Mouse (Mus musculus) heart, embryonic 11.5 days (tissue): ENCODE results near the gene Lin52. TPM values are rescaled to one million over a fixed set of nuclear protein-coding genes. Genes with fewer than 3 reads are reported as not detected.

Experiments
- ATAC-seq: fragments of 200-750 bp; cut with Nextera tagmentation; replicated peaks from 2 replicates; pipeline ENCODE4 v1.8.0; 2017; ENCODE audit warnings: moderate library complexity; ENCODE audit not compliant: insufficient number of reproducible peaks, low FRiP score, low TSS enrichment
- H3K27ac ChIP-seq: fragments of 300-500 bp; sonication (generic); 2 replicates; pipeline ENCODE4 v1.5.1; 2014; ENCODE audit warnings: mild to moderate bottlenecking, low read depth, low read length
- H3K27me3 ChIP-seq: fragments of 300-500 bp; sonication (generic); 2 replicates; pipeline ENCODE4 v1.6.1; 2014; ENCODE audit warnings: mild to moderate bottlenecking, low read length, mixed read lengths; ENCODE audit not compliant: control insufficient read depth, insufficient read depth
- H3K36me3 ChIP-seq: fragments of 300-500 bp; sonication (generic); 2 replicates; pipeline ENCODE4 v1.6.1; 2014; ENCODE audit warnings: mild to moderate bottlenecking, low read length, moderate library complexity, mixed read lengths; ENCODE audit not compliant: control insufficient read depth, insufficient read depth
- H3K4me1 ChIP-seq: fragments of 300-500 bp; sonication (generic); 2 replicates; pipeline ENCODE4 v1.6.1; 2014; ENCODE audit warnings: low read length; ENCODE audit not compliant: control insufficient read depth, insufficient read depth
- H3K4me2 ChIP-seq: fragments of 300-500 bp; sonication (generic); 2 replicates; pipeline ENCODE4 v1.6.1; 2014; ENCODE audit warnings: mild to moderate bottlenecking, moderate library complexity
- H3K4me3 ChIP-seq: fragments of 300-500 bp; sonication (generic); 2 replicates; pipeline ENCODE4 v1.5.1; 2014; ENCODE audit warnings: low read depth, low read length
- H3K9ac ChIP-seq: fragments of 300-500 bp; sonication (generic); 2 replicates; pipeline ENCODE4 v1.6.1; 2014; ENCODE audit warnings: mild to moderate bottlenecking, low read depth, low read length, moderate library complexity
- H3K9me3 ChIP-seq: fragments of 300-500 bp; sonication (generic); replicated peaks from 2 replicates; pipeline ENCODE4 v1.6.1; 2016; ENCODE audit warnings: low read length; ENCODE audit not compliant: control insufficient read depth
- WGBS: fragments of 180-500 bp; shearing (Covaris S2); extraction: QIAGEN DNeasy Blood & Tissue Kit; methylation state at CpG from one replicate; pipeline ENCODE4 v1.1.7; 2014; ENCODE audit not compliant: insufficient replicate concordance; 5-methylcytosine and 5-hydroxymethylcytosine counted together
- polyA plus RNA-seq: library from polyadenylated mRNA; unstranded; fragments of >200 nt; fragmentation: Nextera tagmentation; extraction: Ambion mirVana; gene quantifications from 2 replicates; pipeline ENCODE4 v1.2.1, GENCODE M21; 2014

Gene Lin52
- polyA plus RNA-seq, 1 experiment from 2014 or later = 19.1 TPM

DNA sequence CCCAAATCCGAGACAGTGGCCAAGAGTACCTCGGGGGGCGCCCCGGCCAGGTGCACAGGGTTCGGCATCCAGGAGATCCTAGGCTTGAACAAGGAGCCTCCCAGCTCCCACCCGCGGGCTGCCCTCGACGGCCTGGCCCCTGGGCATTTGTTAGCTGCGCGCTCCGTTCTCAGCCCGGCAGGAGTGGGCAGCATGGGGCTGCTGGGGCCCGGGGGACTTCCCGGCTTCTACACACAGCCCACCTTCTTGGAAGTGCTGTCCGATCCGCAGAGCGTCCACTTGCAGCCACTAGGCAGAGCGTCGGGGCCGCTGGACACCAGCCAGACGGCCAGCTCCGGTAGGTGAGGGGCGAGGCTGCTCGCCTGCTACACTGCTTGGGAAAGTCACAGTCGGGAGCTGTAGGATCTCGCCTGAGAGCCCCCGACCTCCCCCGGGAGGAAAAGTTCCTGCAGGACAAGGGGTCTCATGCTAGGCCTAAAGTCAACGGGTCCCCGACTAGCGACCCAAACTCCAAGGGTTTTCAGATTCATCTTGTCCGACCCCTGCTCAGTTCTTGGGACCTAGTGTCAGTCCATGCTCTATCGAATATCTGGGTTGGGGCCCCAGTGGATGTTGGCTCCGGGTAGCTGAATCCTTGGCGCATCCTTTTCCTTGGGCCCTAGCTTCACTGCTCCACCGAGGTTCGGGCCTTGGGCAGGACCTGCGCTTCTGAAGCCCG is 118.9 kb downstream of the Lin52 start:
- ATAC-seq = no peak

DNA sequence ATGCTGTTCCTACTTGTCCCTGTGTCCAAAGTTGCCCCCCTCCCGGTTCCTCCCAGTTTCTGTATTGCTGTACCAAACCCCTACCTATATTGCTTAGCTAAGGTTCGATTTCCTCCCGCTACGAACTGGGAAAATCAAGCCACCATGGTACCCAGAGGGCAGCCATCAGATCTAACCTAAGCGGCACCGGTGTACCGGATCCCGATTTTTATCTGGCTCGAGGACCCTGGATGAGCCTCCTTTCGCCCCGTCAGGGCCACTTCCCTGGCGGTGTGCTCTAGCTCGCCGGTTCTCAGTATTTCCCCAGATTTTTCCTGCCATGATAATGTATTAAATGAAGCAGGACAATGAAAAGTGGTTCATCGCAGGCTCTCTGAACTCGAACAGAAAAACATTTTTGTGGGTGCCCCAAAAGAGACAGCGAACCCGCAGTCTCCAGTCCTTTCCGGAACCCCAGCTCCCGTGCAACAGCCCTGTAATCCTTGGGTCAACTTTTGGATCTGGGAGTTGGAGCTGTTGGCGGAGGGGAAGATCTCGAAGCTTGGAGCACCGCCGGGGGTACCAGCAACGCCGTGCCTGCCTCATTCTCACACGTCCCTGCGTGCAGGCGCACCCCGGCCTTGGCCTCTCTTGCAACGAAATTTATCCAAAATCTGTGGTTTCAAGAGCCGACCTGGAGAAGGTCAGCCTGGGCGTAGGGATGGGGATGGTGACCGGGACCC is 119.6 kb downstream of the Lin52 start:
- Histone ChIP-seq H3K9ac (no peak overlapping the region), H3K27me3 (peaks cover 79% of the 10 kb centered on the region), H3K4me2 (peak overlapping the region; percentile 32; the same call in 1 of the 2 replicates), H3K4me3 (no peak overlapping the region), H3K9me3 (no peaks in the 10 kb centered on the region), H3K27ac (no peak overlapping the region), H3K36me3 (no peaks in the 10 kb centered on the region), H3K4me1 (peaks cover 12% of the 10 kb centered on the region)
- 2% methylated on average over 34 of the region's 34 CpGs for WGBS
- ATAC-seq = no peak

More for the DNA sequence above, 118.9 kb downstream of the Lin52 start:
- H3K9ac ChIP-seq = no peak overlapping the region
- under 1% methylated on average over 34 of the region's 40 CpGs for WGBS
- peak overlapping the region; percentile 26 for H3K4me3 ChIP-seq
- H3K4me1 ChIP-seq = peaks cover 12% of the 10 kb centered on the region
- no peak overlapping the region for H3K27ac ChIP-seq
- no peaks in the 10 kb centered on the region for H3K36me3 ChIP-seq
- H3K27me3 ChIP-seq = peaks cover 73% of the 10 kb centered on the region
- H3K9me3 ChIP-seq = no peaks in the 10 kb centered on the region
- H3K4me2 ChIP-seq = peak overlapping the region; percentile 51

DNA sequence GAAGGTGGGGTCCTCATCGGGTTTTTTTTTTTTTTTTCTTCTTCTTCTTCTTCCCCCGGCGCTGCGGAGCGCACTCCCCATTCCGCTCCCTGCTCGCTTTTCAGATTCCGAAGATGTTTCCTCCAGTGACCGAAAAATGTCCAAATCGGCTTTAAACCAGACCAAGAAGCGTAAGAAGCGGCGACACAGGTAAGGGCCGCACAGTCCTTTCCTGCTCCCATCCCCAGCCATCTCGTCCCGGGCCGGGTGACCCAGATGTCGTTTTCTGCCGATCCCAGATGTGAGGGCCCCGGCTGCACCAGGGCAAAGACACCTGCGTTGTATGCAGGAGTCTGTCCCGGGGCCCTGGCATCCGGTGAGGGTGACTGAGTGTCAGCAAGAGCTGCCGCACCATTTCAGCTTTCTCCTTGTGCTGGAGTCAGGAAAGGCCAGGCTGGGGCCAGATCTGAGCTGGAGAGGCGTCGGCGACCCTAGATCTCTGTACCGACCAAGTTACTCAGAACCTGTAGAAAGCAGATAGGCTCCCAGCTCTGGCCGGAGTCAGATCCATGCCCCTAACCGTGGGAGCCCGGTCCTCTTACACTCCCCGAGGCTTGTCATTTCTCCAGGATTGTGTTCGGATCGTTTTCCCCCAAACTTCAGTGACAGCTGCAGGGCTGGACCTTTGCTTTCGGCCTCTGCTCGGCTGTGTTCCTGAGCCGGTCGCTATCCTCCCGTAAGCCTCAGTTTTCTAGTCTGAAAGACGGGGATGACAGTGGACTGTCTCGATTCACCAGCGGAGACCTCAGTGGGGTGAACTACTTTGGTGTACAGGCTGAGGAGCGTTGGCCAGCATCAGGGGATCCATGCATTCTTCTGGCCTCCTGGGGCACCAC is 120.5 kb downstream of the Lin52 start:
- peaks cover 85% of the 10 kb centered on the region for H3K27me3 ChIP-seq
- peak overlapping the region; percentile 32 for H3K4me2 ChIP-seq
- no peaks in the 10 kb centered on the region for H3K9me3 ChIP-seq
- 2% methylated on average over 43 of the region's 43 CpGs for WGBS
- H3K4me1 ChIP-seq = peaks cover 12% of the 10 kb centered on the region
- H3K4me3 ChIP-seq = 0 out of 2 replicates have a peak overlapping the region, but pooled peaks have one; percentile 14
- H3K36me3 ChIP-seq = no peaks in the 10 kb centered on the region
- ATAC-seq = no peak
- no peak overlapping the region for H3K27ac ChIP-seq
- H3K9ac ChIP-seq = no peak overlapping the region

DNA sequence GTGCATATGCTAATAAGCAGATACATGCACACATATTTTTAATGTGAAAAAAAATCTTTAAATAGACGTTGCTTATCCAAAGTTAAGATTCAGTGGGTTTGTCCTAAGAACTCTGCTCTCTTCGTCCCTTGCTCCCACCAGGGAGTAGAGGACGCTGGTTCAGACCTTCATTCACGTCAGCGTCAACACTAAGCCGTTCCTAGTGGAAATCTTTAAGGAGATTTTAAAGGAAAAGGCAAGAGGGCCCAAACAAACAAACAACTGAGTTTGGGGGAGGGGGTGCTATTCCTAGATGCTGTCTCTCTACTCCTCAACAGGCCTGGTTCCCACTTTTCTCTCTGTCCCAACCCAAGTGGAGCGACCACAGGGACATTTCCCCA is 121.1 kb downstream of the Lin52 start:
- H3K36me3 ChIP-seq = no peaks in the 10 kb centered on the region
- no peak for ATAC-seq
- 4% methylated on average over 7 of the region's 7 CpGs for WGBS
- H3K4me2 ChIP-seq = no peak overlapping the region
- no peaks in the 10 kb centered on the region for H3K9me3 ChIP-seq
- H3K27me3 ChIP-seq = peaks cover 86% of the 10 kb centered on the region
- no peak overlapping the region for H3K4me3 ChIP-seq
- H3K9ac ChIP-seq = no peak overlapping the region
- no peak overlapping the region for H3K27ac ChIP-seq
- peaks cover 12% of the 10 kb centered on the region for H3K4me1 ChIP-seq

DNA sequence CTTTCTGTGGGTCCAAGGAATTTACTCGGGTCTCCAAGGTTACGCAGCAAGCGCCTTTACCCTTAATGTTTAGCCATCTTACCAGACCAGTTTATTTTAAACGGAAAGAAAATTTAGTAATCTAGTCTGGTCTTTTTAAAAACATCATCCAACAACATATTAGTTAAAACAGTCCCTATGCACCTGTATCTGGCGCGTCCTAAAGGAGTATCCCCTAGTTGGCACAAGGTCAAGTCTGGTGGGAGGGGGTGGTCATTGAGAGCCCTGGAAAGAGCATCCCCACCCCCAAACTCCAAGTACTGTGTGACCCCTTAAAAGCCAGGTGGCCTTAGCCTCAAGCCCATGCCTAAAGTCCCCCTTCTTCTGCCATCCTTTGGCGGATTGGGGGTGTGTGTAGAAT is 121.9 kb downstream of the Lin52 start:
- Histone ChIP-seq H3K27me3 (peaks cover 78% of the 10 kb centered on the region), H3K4me2 (no peak overlapping the region), H3K4me3 (no peak overlapping the region), H3K36me3 (no peaks in the 10 kb centered on the region), H3K4me1 (peaks cover 12% of the 10 kb centered on the region), H3K9me3 (no peaks in the 10 kb centered on the region), H3K9ac (no peak overlapping the region), H3K27ac (no peak overlapping the region)
- WGBS = 22% methylated on average over 7 of the region's 7 CpGs
- no peak for ATAC-seq

DNA sequence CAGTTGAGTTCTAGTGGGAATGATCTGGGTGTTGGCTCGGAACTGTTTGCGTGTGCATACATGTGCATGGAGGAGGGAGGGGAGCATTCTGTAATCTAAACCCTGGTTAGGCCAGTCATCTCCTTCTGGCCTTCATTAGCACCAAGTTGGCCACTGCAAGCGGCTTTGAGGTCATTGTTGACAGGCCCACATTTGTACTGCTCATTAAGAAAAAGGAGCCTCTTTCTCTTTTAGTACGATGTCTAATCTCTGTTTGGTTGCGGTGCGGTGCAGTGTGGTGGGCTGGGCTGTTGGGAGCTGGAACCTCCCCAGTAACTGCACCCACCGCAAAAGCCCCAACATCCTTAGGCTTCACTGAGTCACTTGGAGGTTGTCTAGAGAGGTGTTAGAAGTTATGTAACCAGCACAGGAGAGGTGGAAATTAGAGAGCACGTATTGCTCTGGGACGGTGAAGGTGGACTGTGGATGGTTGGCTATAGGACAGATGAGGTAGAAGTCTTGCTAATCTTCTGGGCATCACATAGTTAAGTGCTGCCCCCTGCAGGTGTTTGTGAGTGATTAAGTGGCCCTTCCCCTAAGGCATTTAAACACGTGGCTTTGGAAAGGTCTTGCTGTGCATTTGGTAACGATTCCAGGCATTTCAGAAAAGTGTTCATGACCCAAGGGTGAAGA is 126.7 kb downstream of the Lin52 start:
- no peak overlapping the region for H3K27ac ChIP-seq
- no peak overlapping the region for H3K9ac ChIP-seq
- no peak overlapping the region for H3K4me3 ChIP-seq
- H3K4me2 ChIP-seq = no peak overlapping the region
- peaks cover 32% of the 10 kb centered on the region for H3K27me3 ChIP-seq
- no peaks in the 10 kb centered on the region for H3K4me1 ChIP-seq
- H3K36me3 ChIP-seq = no peaks in the 10 kb centered on the region
- no peak for ATAC-seq
- H3K9me3 ChIP-seq = no peaks in the 10 kb centered on the region
- 75% methylated on average over 11 of the region's 11 CpGs for WGBS

DNA sequence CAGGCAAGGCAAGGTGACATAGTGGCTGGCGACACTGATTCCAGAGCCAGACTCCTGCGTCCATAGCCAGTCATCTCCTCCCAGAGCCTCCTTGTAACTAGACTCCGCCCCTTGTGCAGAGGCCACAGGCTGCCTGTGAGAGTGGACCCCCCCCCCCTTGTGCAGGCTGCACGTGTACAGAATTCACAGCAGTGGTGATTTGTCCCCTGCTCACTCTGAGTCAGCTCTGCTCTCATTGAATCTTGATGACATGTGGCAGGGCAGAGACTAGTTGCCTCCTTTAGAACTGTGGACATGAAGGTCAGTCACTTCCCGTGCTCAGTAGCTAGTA is 127.2 kb downstream of the Lin52 start:
- Histone ChIP-seq H3K4me2 (no peak overlapping the region), H3K9ac (0 out of 2 replicates have a peak overlapping the region, but pooled peaks have one; percentile 16), H3K27me3 (peaks cover 27% of the 10 kb centered on the region), H3K27ac (no peak overlapping the region), H3K9me3 (no peaks in the 10 kb centered on the region; the same call in 1 of the 2 replicates), H3K4me1 (no peaks in the 10 kb centered on the region), H3K4me3 (no peak overlapping the region), H3K36me3 (no peaks in the 10 kb centered on the region)
- WGBS = 45% methylated on average over 5 of the region's 5 CpGs
- no peak for ATAC-seq

GRCm38 (mm10) chr12:84581285-84581684 is 130.1 kb downstream of the Lin52 start:
- H3K4me2 ChIP-seq = no peak overlapping the region
- ATAC-seq = no peak
- WGBS = 89% methylated on average over 2 of the region's 2 CpGs
- H3K27me3 ChIP-seq = peaks cover 9% of the 10 kb centered on the region
- H3K9me3 ChIP-seq = no peaks in the 10 kb centered on the region; the same call in 1 of the 2 replicates
- no peaks in the 10 kb centered on the region for H3K4me1 ChIP-seq
- H3K9ac ChIP-seq = no peak overlapping the region
- H3K4me3 ChIP-seq = no peak overlapping the region
- no peaks in the 10 kb centered on the region for H3K36me3 ChIP-seq
- H3K27ac ChIP-seq = no peak overlapping the region
